Mouse (Mus musculus) ES-E14 (cell line): ENCODE results near the gene Pard3b.

Source experiments
- MAFK ChIP-seq: IDR thresholded peaks from 2 replicates; pipeline ENCODE4 v1.6.1; 2014; ENCODE audit warnings: mild to moderate bottlenecking, low read depth, low read length, inconsistent platforms; ENCODE audit not compliant: insufficient read depth
- ZC3H11A ChIP-seq: IDR thresholded peaks from 2 replicates; pipeline ENCODE4 v1.6.1; 2012; ENCODE audit warnings: low read depth, mild to moderate bottlenecking, inconsistent platforms, low read length, borderline replicate concordance
- ZNF384 ChIP-seq: IDR thresholded peaks from 2 replicates; pipeline ENCODE4 v1.6.1; 2012; ENCODE audit warnings: low read depth, low read length, inconsistent platforms

DNA sequence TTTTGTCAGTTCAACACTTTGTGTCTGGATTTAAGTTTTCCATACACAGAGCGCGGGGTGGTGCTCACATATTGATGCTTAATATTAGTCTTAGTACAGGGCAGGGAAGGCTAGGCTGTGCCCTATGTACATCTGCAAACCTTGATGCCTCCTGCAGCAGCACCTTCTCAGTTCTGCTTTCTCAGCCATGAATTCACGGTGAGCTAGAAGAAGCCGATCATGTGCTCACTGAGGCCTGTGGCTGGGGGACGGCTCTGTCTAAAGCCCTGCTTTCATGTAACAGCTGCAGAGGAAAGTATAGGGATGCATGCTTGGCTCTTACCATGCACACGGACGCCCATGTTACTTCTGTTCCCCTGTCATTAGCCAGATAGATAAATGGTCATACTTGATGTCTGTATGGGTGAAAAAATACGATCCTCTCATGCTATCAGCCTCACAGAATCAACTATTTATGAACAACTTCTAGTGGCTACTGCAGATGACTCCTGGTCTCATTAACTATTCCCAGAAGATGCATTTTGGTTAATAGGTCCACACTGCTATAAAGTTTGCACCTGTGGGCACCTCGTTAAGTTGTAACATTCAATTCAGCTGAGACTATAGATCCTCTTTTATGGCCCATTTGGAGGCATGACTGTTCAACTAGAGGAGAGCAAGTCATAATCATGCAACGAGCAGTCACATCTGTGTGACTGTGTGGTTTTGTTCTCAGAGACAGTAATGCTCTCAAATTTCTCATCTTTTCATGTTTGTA is 60.0 kb downstream of the Pard3b start:
- TF ChIP-seq ZC3H11A (no peak), MAFK (no peak), ZNF384 (no peak)
